Mouse (Mus musculus): Measurements from ENCODE around the gene 4933402J07Rik. TPM values are rescaled to one million over a fixed set of nuclear protein-coding genes. Genes with fewer than 3 reads are reported as not detected.

The 4933402J07Rik gene
- polyA plus RNA-seq, 1 experiment = not detected

DNA sequence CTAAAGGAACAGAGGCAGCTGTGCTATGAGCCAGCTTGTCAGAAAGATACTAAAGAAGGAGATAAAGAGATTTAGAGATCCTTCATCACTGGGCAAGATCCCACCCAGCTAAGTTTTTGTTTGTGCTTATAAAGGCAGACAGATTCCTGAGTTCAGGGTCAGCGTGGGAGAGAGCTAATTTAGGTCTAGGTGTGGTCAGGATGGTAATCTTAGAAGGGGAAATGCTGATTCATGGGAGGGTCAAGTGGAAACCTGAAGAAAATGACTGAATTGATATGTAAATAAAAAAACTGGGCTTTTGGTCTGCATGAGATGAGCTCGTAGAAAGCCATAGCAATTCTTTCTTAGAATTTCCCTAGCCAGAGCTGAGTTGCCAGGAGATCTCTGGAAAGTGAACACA, 2.9 kb upstream of the 4933402J07Rik start:
- Histone ChIP-seq H3K4me3 (no peak overlapping the region), H3K4me2 (ENCODE audit: low read depth) (no peak overlapping the region), H3K27me3 (ENCODE audit: control insufficient read depth, insufficient read depth, insufficient read length) (no peaks in the 10 kb centered on the region), H3K79me2 (ENCODE audit: control insufficient read depth, insufficient read depth) (no peaks in the 10 kb centered on the region), H3K36me3 (ENCODE audit: control insufficient read depth, insufficient read depth) (no peaks in the 10 kb centered on the region), H3ac (ENCODE audit: control insufficient read depth, insufficient read length) (no peak overlapping the region)
- TF ChIP-seq SRF (IDR thresholded peaks at IDR 0.05; ENCODE audit: control insufficient read depth, insufficient read length, low read depth) (no peak), TCF3 (IDR thresholded peaks at IDR 0.05; ENCODE audit: insufficient read length, low read depth) (no peak), MYOG (IDR thresholded peaks at IDR 0.05; ENCODE audit: control insufficient read depth in 1 of 3, insufficient read depth in 1 of 3, insufficient read length in 2 of 3, low read depth in 2 of 3) (no peak), CEBPB (IDR thresholded peaks at IDR 0.05; ENCODE audit: insufficient read depth, poor library complexity, severe bottlenecking) (no peak), TCF12 (IDR thresholded peaks at IDR 0.05; ENCODE audit: insufficient read depth, poor library complexity, severe bottlenecking) (no peak), E2F4 (IDR thresholded peaks at IDR 0.05; ENCODE audit: insufficient read depth) (no peak), MYOD1 (IDR thresholded peaks at IDR 0.05; ENCODE audit: control insufficient read depth in 1 of 3, insufficient read length in 2 of 3, low read depth in 2 of 3) (no peak), POLR2A (IDR thresholded peaks at IDR 0.05; ENCODE audit: insufficient read length, low read depth) (no peak), MAX (IDR thresholded peaks at IDR 0.05; ENCODE audit: low read depth) (no peak), REST (IDR thresholded peaks at IDR 0.05; ENCODE audit: insufficient read depth, insufficient read length) (no peak)

DNA sequence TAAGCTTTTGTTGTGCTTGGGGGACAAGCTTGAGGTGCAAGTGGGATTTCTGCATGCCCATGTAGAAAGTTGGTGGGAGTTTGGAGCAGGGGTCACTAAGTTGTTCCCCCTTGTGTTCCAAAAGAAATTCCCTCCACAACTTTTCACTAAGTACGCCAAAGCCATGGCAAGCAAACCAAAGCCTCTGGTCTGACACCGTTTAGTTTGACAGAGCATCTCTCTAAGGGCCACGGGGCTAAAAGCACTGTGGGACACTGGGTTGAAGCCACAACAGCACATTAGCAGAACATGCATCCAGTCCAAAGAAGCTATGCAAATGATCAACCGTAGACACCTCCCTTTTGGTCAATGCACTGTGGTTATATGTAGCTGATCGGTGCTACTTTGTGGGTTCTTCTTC, 5.5 kb downstream of the 4933402J07Rik start:
- no peaks in the 10 kb centered on the region for H3K79me2 ChIP-seq (ENCODE audit: control insufficient read depth, insufficient read depth)
- H3ac ChIP-seq (ENCODE audit: control insufficient read depth, insufficient read length) = no peak overlapping the region
- no peaks in the 10 kb centered on the region for H3K36me3 ChIP-seq (ENCODE audit: control insufficient read depth, insufficient read depth)
- H3K4me2 ChIP-seq (ENCODE audit: low read depth) = no peak overlapping the region
- no peak overlapping the region for H3K4me3 ChIP-seq
- TF ChIP-seq POLR2A (IDR thresholded peaks at IDR 0.05; ENCODE audit: insufficient read length, low read depth) = no peak
- TF ChIP-seq POLR2AphosphoS2 (IDR thresholded peaks at IDR 0.05; ENCODE audit: insufficient read length, low read depth) = no peak
- TF ChIP-seq USF1 (IDR thresholded peaks at IDR 0.05; ENCODE audit: low read depth) = no peak
- TF ChIP-seq TCF3 (IDR thresholded peaks at IDR 0.05; ENCODE audit: insufficient read length, low read depth) = no peak
- no peak for TF ChIP-seq CEBPB (IDR thresholded peaks at IDR 0.05; ENCODE audit: insufficient read depth, poor library complexity, severe bottlenecking)
- no peak for TF ChIP-seq REST (IDR thresholded peaks at IDR 0.05; ENCODE audit: insufficient read depth, insufficient read length)
- no peak for TF ChIP-seq SRF (IDR thresholded peaks at IDR 0.05; ENCODE audit: control insufficient read depth, insufficient read length, low read depth)
- no peak for TF ChIP-seq TCF12 (IDR thresholded peaks at IDR 0.05; ENCODE audit: insufficient read depth, poor library complexity, severe bottlenecking)
- TF ChIP-seq MYOD1 (IDR thresholded peaks at IDR 0.05; ENCODE audit: control insufficient read depth in 1 of 3, insufficient read length in 2 of 3, low read depth in 2 of 3) = no peak
- TF ChIP-seq E2F4 (IDR thresholded peaks at IDR 0.05; ENCODE audit: insufficient read depth) = no peak
- TF ChIP-seq MYOG (IDR thresholded peaks at IDR 0.05; ENCODE audit: control insufficient read depth in 1 of 3, insufficient read depth in 1 of 3, insufficient read length in 2 of 3, low read depth in 2 of 3) = no peak
- no peak for TF ChIP-seq MAX (IDR thresholded peaks at IDR 0.05; ENCODE audit: low read depth)
- no peaks in the 10 kb centered on the region for H3K27me3 ChIP-seq (ENCODE audit: control insufficient read depth, insufficient read depth, insufficient read length)

DNA sequence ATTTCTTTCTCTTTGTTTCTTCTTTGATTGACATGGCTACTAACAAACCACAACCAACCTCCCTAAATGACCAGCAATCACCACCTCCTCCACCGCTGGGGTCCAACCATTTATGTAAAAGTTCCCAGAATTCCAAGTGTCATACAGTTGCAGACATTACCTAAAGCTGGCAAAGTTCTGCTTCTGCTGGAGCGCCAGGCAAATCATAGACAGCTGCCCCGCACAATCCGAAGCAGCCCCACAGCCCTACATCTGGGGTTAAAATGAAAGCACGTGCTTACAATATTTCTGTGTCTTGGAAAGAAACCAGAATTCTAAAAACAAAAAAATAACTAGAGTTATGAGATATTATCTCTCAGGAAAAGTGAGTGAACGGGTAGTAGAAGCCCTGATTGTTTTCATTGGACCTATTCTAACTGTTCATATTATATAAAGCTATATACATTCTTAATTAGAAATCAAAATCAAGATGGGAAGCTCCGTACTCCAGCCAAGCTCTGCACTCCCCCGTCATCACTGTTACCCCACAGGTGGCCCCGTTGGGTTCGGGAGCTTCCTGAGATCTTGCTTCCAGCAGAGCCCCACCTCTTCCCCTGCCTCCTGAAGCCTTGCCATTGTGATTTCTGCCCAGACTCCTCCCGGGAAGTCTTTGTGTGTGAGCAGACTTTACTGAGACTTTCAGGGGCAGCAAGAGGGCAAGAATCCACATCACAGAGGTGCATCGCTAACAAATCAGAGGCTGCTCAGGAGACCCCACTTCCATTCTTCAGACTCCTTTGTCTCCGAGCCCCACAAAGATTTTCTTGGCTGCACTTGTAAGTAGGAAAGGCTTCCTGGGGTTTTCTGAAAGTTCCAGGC, 6.3 kb downstream of the 4933402J07Rik start:
- H3K27me3 ChIP-seq (ENCODE audit: control insufficient read depth, insufficient read depth, insufficient read length) = no peaks in the 10 kb centered on the region
- TF ChIP-seq E2F4 (IDR thresholded peaks at IDR 0.05; ENCODE audit: insufficient read depth) (no peak), TCF12 (IDR thresholded peaks at IDR 0.05; ENCODE audit: insufficient read depth, poor library complexity, severe bottlenecking) (no peak), MYOG (IDR thresholded peaks at IDR 0.05; ENCODE audit: control insufficient read depth in 1 of 3, insufficient read depth in 1 of 3, insufficient read length in 2 of 3, low read depth in 2 of 3) (no peak), POLR2A (IDR thresholded peaks at IDR 0.05; ENCODE audit: insufficient read length, low read depth) (no peak), CEBPB (IDR thresholded peaks at IDR 0.05; ENCODE audit: insufficient read depth, poor library complexity, severe bottlenecking) (no peak), MAX (IDR thresholded peaks at IDR 0.05; ENCODE audit: low read depth) (no peak), POLR2AphosphoS2 (IDR thresholded peaks at IDR 0.05; ENCODE audit: insufficient read length, low read depth) (no peak), MYOD1 (IDR thresholded peaks at IDR 0.05; ENCODE audit: control insufficient read depth in 1 of 3, insufficient read length in 2 of 3, low read depth in 2 of 3) (no peak), REST (IDR thresholded peaks at IDR 0.05; ENCODE audit: insufficient read depth, insufficient read length) (no peak), SRF (IDR thresholded peaks at IDR 0.05; ENCODE audit: control insufficient read depth, insufficient read length, low read depth) (no peak), USF1 (IDR thresholded peaks at IDR 0.05; ENCODE audit: low read depth) (no peak), TCF3 (IDR thresholded peaks at IDR 0.05; ENCODE audit: insufficient read length, low read depth) (no peak)
- H3K4me3 ChIP-seq = no peak overlapping the region
- no peaks in the 10 kb centered on the region for H3K36me3 ChIP-seq (ENCODE audit: control insufficient read depth, insufficient read depth)
- no peak overlapping the region for H3ac ChIP-seq (ENCODE audit: control insufficient read depth, insufficient read length)
- H3K4me2 ChIP-seq (ENCODE audit: low read depth) = peak overlapping the region; percentile 24
- H3K79me2 ChIP-seq (ENCODE audit: control insufficient read depth, insufficient read depth) = no peaks in the 10 kb centered on the region

DNA sequence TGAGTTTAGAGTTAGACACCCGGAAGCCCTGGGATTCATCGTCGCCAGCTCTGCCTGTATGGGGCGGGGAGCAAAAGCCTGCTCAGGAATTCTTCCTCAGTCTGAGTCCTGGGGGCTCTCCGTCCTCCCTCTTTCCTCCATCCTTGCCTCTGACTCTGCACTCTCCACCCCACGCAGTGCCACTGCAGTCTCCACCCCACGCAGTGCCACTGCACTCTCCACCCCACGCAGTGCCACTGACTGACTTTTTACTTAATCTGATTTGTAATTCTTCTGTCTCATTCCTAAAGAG, 6.9 kb downstream of the 4933402J07Rik start:
- Histone ChIP-seq H3K79me2 (ENCODE audit: control insufficient read depth, insufficient read depth) (no peaks in the 10 kb centered on the region), H3K4me2 (ENCODE audit: low read depth) (no peak overlapping the region), H3ac (ENCODE audit: control insufficient read depth, insufficient read length) (no peak overlapping the region), H3K36me3 (ENCODE audit: control insufficient read depth, insufficient read depth) (no peaks in the 10 kb centered on the region), H3K4me3 (no peak overlapping the region), H3K27me3 (ENCODE audit: control insufficient read depth, insufficient read depth, insufficient read length) (no peaks in the 10 kb centered on the region)
- no peak for TF ChIP-seq E2F4 (IDR thresholded peaks at IDR 0.05; ENCODE audit: insufficient read depth)
- no peak for TF ChIP-seq REST (IDR thresholded peaks at IDR 0.05; ENCODE audit: insufficient read depth, insufficient read length)
- TF ChIP-seq TCF12 (IDR thresholded peaks at IDR 0.05; ENCODE audit: insufficient read depth, poor library complexity, severe bottlenecking) = no peak
- no peak for TF ChIP-seq POLR2A (IDR thresholded peaks at IDR 0.05; ENCODE audit: insufficient read length, low read depth)
- TF ChIP-seq MYOG (IDR thresholded peaks at IDR 0.05; ENCODE audit: control insufficient read depth in 1 of 3, insufficient read depth in 1 of 3, insufficient read length in 2 of 3, low read depth in 2 of 3) = no peak
- no peak for TF ChIP-seq CEBPB (IDR thresholded peaks at IDR 0.05; ENCODE audit: insufficient read depth, poor library complexity, severe bottlenecking)
- TF ChIP-seq TCF3 (IDR thresholded peaks at IDR 0.05; ENCODE audit: insufficient read length, low read depth) = no peak
- TF ChIP-seq POLR2AphosphoS2 (IDR thresholded peaks at IDR 0.05; ENCODE audit: insufficient read length, low read depth) = no peak
- no peak for TF ChIP-seq SRF (IDR thresholded peaks at IDR 0.05; ENCODE audit: control insufficient read depth, insufficient read length, low read depth)
- no peak for TF ChIP-seq MAX (IDR thresholded peaks at IDR 0.05; ENCODE audit: low read depth)
- no peak for TF ChIP-seq MYOD1 (IDR thresholded peaks at IDR 0.05; ENCODE audit: control insufficient read depth in 1 of 3, insufficient read length in 2 of 3, low read depth in 2 of 3)
- TF ChIP-seq USF1 (IDR thresholded peaks at IDR 0.05; ENCODE audit: low read depth) = no peak
